Mouse (Mus musculus): Measurements from ENCODE around the gene Ctdsp1. TPM values are rescaled to one million over a fixed set of nuclear protein-coding genes. Genes with fewer than 3 reads are reported as not detected.

Ctdsp1 gene
- polyA plus RNA-seq, 1 experiment from 2014 or later = 42.0 TPM

DNA sequence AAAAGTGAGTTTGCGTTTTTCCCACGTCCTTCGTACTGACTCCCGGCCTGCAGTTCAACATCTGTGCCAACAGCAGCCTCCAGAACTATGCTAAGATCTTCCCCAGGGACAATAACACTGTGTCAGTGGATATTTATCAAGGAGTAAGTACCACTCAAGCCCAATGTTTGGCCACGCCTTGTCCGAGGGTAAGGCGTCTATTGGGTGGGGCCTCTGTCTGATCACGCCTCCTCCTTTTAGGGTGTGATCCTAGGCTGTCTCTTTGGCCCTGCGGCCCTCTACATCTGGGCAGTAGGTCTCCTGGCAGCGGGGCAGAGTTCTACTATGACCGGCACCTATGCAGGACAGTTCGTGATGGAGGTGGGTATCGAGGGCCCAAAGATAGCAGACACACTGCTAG is 7.9 kb upstream of the Ctdsp1 start:
- Histone ChIP-seq H3K9ac (no peak overlapping the region), H3K27me3 (replicated peaks) (no peaks in the 10 kb centered on the region), H3K36me3 (no peaks in the 10 kb centered on the region), H3K9me3 (replicated peaks) (no peaks in the 10 kb centered on the region), H3K4me1 (peaks cover 69% of the 10 kb centered on the region), H3K27ac (no peak overlapping the region), H3K4me2 (no peak overlapping the region), H3K4me3 (no peak overlapping the region)
- no peak for ATAC-seq
- WGBS (ENCODE audit: insufficient replicate concordance) = 71% methylated on average over 13 of the region's 13 CpGs

DNA sequence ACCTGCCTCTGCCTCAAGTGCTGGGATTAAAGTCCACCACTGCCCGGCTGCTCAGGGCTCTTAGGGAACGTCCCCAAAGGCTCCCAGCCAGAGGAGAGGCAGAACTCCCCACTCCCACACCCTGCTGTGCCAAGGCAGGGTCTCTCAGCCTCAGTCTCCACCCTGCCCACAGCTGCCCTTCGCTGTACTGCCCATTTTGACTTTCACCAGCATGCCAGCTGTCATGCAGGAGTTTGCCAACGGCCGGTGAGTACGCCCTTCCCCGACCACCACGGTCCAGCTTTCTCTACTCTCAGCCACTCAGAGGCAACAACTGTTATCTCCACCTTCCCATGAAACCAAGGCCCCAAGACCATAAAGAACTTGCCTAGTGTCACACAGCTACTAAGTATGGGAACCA is 6.8 kb upstream of the Ctdsp1 start:
- Histone ChIP-seq H3K9ac (no peak overlapping the region), H3K4me2 (no peak overlapping the region), H3K9me3 (replicated peaks) (no peaks in the 10 kb centered on the region), H3K36me3 (no peaks in the 10 kb centered on the region), H3K27ac (no peak overlapping the region), H3K27me3 (replicated peaks) (no peaks in the 10 kb centered on the region), H3K4me3 (no peak overlapping the region), H3K4me1 (peaks cover 74% of the 10 kb centered on the region)
- 72% methylated on average over 8 of the region's 8 CpGs for WGBS (ENCODE audit: insufficient replicate concordance)
- no peak for ATAC-seq

DNA sequence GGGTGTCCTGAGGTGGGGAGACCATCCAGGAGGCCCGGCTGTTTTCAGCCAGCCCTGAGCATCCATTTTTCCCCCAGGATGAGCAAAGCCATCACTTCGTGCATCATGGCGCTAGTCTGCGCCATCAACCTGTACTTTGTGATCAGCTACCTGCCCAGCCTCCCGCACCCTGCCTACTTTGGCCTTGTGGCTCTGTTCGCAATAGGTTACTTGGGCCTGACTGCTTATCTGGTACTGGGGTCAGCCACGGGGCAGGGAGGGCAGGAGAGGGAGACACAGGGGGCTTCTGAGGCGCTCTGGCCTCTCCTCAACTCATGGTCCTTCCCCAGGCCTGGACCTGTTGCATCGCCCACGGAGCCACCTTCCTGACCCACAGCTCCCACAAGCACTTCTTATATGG is 6.2 kb upstream of the Ctdsp1 start:
- H3K9me3 ChIP-seq (replicated peaks) = no peaks in the 10 kb centered on the region
- 79% methylated on average over 10 of the region's 10 CpGs for WGBS (ENCODE audit: insufficient replicate concordance)
- H3K9ac ChIP-seq = 0 out of 2 replicates have a peak overlapping the region, but pooled peaks have one; percentile 30
- no peaks in the 10 kb centered on the region for H3K27me3 ChIP-seq (replicated peaks)
- no peak overlapping the region for H3K4me2 ChIP-seq
- no peak for ATAC-seq
- H3K27ac ChIP-seq = no peak overlapping the region
- H3K4me1 ChIP-seq = peaks cover 74% of the 10 kb centered on the region
- no peak overlapping the region for H3K4me3 ChIP-seq
- no peaks in the 10 kb centered on the region for H3K36me3 ChIP-seq

DNA sequence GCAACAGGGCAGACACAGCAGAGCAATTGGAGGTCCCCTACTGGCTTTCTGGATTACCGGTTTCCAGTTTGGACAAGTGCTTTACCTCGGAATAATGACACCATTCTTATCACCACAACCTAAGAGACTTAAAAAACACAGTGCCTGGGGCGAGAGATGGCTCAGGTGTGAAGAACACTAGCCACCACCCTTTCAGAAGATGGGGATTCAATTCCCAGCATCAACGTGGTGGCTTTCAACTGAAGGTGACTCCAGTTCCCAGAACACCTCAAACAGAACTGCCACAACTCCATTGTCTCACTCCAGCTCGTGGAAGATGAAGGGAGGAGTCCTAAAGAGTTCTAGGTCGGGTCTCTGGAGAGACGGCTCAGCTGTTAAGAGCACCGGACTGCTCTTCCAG is 5.8 kb upstream of the Ctdsp1 start:
- Histone ChIP-seq H3K36me3 (no peaks in the 10 kb centered on the region), H3K9me3 (replicated peaks) (no peaks in the 10 kb centered on the region), H3K9ac (0 out of 2 replicates have a peak overlapping the region, but pooled peaks have one; percentile 30), H3K4me1 (peaks cover 77% of the 10 kb centered on the region), H3K4me2 (no peak overlapping the region), H3K4me3 (no peak overlapping the region), H3K27me3 (replicated peaks) (no peaks in the 10 kb centered on the region), H3K27ac (no peak overlapping the region)
- 78% methylated on average over 8 of the region's 8 CpGs for WGBS (ENCODE audit: insufficient replicate concordance)
- ATAC-seq = no peak

DNA sequence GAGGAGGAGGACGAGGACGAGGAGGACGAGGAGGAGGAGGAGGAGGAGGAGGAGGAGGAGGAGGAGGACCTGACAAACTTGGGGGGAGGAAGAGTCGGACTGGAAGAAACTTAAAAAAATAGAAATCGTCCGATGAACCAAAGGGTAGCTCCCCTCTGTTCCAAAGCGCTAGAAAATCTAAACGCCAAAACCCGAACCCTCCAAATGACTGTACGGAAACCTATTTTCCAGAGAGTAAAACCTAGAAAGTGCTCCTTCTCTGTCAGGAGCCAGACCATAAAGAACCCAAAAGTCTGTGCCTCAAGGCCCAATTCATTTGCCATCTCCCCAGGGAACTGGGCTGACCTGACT is 5.0 kb upstream of the Ctdsp1 start:
- H3K4me2 ChIP-seq = peak overlapping the region; percentile 70
- H3K36me3 ChIP-seq = no peaks in the 10 kb centered on the region
- peaks cover 81% of the 10 kb centered on the region for H3K4me1 ChIP-seq
- H3K9me3 ChIP-seq (replicated peaks) = no peaks in the 10 kb centered on the region
- H3K9ac ChIP-seq = peak overlapping the region; percentile 79
- 52% methylated on average over 7 of the region's 10 CpGs for WGBS (ENCODE audit: insufficient replicate concordance)
- peak overlapping the region; percentile 91 for H3K27ac ChIP-seq
- H3K4me3 ChIP-seq = peak overlapping the region; percentile 71
- H3K27me3 ChIP-seq (replicated peaks) = no peaks in the 10 kb centered on the region
- no peak for ATAC-seq

DNA sequence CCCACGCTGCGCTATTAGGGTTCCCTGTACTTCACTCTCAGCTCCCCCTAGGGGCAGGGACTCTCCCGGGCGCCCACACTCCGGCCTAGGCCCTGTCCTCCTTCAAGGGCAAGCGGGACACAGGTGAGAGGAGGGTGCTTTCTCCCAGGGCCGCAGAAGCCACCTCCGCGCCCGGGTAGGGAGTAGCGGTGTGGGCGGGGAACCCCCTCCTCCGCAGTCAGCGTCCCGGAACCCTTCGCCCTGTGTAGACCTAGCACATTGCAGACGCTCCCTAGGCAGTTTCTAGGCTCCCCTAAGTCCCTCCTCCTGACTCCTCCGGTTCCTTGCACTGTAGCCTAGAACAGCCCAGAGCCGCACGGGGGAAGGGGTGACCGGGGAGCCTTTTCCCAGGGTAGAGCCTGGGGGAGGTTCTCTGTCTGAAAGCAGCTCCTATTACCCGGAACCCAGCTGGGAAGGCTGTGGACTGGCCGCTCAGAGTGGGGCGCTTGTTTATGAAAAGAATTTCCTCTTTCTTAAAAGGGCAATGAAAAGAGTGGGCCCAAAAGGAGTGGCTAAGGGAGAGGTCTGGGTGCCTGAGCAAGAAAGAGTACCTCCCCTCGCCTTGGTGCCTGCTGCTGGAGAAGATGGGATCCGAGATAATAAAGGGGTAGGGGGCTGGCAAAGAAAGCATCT is 4.5 kb upstream of the Ctdsp1 start:
- Histone ChIP-seq H3K9me3 (replicated peaks) (no peaks in the 10 kb centered on the region), H3K4me1 (peaks cover 75% of the 10 kb centered on the region), H3K36me3 (no peaks in the 10 kb centered on the region), H3K4me2 (peak overlapping the region; percentile 70), H3K4me3 (peak overlapping the region; percentile 71), H3K27me3 (replicated peaks) (no peaks in the 10 kb centered on the region), H3K9ac (peak overlapping the region; percentile 79), H3K27ac (peak overlapping the region; percentile 91)
- WGBS (ENCODE audit: insufficient replicate concordance) = under 1% methylated on average over 26 of the region's 26 CpGs
- peak; percentile 85 for ATAC-seq

DNA sequence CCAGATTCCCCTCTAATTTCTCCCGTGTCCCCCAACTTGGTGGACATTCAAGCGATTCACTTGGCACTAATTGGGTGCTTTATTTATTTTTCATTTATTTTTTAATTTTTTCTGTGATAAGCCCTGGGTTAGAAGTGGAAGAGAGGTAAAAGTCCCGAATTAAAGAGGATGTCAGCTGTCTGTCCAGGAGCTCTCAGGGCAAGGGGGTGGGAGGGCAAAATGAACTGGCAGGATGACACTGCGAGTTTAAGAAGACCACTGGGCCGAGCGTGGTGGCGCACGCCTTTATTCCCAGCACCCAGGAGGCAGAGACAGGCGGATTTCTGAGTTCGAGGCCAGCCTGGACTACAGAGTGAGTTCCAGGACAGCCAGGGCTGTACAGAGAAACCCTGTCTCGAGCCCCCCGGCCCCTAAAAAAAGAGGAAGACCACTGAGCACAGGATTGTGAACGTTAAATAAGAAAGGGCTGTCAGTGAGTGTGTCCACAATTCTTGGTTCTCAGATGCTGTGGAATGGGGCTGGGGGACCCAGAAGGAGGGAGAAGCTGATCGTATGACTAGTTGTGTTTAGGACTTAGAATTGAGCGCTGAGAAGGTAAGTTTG is 3.8 kb upstream of the Ctdsp1 start:
- Histone ChIP-seq H3K4me3 (peak overlapping the region; percentile 71), H3K27me3 (replicated peaks) (no peaks in the 10 kb centered on the region), H3K9me3 (replicated peaks) (no peaks in the 10 kb centered on the region), H3K4me1 (peaks cover 74% of the 10 kb centered on the region), H3K27ac (peak overlapping the region; percentile 91), H3K9ac (peak overlapping the region; percentile 79), H3K4me2 (peak overlapping the region; percentile 70), H3K36me3 (no peaks in the 10 kb centered on the region)
- no peak for ATAC-seq
- 36% methylated on average over 15 of the region's 15 CpGs for WGBS (ENCODE audit: insufficient replicate concordance)

DNA sequence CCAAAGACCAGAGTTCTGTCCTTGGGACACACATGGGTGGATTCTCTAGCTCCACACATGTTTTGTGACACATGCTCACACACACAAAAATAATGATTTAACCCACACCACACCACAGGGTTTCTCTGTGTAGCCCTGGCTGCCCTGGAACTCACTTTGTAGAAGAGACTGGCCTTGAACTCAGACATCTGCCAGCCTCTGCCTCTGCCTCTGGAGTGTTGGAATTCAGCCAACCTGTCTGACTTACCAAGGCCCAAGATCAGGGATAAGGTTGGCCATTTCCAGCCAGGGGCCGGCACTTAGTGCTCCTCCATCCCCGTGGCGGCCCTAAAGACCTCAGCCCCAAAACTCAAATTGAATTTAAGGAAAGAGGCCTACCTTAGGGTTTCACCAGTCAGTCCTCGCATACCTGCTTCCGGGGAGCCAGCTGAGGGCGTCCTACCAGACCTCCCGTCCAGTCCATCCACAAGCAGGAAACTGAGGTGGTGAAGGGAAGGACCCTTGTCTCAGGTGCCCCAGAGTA is 2.9 kb upstream of the Ctdsp1 start:
- Histone ChIP-seq H3K27me3 (replicated peaks) (no peaks in the 10 kb centered on the region), H3K27ac (peak overlapping the region; percentile 10; the same call in 1 of the 2 replicates), H3K36me3 (peaks cover 5% of the 10 kb centered on the region), H3K4me2 (no peak overlapping the region), H3K4me1 (peaks cover 79% of the 10 kb centered on the region), H3K4me3 (no peak overlapping the region), H3K9ac (no peak overlapping the region), H3K9me3 (replicated peaks) (no peaks in the 10 kb centered on the region)
- no peak for ATAC-seq
- 80% methylated on average over 7 of the region's 7 CpGs for WGBS (ENCODE audit: insufficient replicate concordance)

DNA sequence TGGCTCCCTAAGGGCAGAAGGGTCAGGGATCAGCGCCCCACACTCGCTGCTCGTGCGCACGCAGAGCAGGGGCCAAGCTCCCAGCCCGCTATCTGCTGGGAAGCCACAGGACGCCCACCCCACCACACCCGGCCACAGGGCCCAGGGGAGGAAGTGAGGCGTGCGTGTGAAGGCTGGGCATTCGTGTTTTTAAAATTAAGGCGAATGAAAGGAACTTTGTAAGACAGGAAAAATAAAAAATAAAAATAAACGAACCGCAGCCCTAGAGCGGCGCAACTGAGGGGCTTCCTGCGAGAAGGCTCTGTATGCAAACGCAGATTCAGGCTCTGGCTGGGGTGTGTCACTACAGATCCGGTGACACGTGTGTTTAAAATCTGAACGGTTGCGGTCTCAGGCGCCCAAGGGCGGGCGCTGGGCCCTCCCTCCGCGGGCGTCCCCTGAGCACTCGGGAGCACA is 1.4 kb upstream of the Ctdsp1 start:
- Histone ChIP-seq H3K36me3 (peaks cover 19% of the 10 kb centered on the region), H3K4me3 (peak overlapping the region; percentile 98), H3K27me3 (replicated peaks) (no peaks in the 10 kb centered on the region), H3K27ac (peak overlapping the region; percentile 97), H3K9ac (peak overlapping the region; percentile 52), H3K4me2 (peak overlapping the region; percentile 92), H3K4me1 (peaks cover 80% of the 10 kb centered on the region), H3K9me3 (replicated peaks) (no peaks in the 10 kb centered on the region)
- peak; percentile 10; the same call in 1 of the 2 replicates for ATAC-seq
- 1% methylated on average over 29 of the region's 29 CpGs for WGBS (ENCODE audit: insufficient replicate concordance)

DNA sequence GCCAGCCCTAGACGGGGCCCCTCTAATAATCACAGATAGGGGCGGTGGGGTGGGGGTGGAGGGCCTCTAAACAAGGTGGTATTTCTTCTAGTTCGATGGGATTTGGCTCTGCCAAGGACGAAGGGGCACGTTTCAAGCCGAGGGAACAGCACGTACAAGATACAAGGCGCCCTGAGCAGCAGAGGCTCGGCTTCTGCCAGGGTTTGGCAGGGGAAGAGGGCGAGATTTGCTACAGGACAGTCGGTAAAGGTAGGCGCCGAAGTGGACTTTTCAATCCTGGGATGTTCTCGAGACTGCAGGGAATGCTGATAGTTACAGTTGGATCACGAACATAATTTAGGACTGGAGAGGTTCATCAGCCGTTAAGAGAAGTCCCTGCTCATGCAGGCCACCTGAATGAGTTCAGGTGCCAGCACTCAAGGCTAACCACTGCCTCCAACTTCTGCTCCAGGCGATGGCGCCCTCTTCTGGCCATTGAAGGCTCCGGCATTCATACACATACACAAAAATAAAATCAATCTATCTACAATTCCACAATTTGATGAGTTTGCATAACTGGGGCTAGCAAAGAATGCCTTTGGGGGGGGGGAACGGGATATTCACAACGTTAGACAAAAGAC is 912 bp upstream of the Ctdsp1 start:
- Histone ChIP-seq H3K36me3 (peaks cover 24% of the 10 kb centered on the region), H3K27me3 (replicated peaks) (no peaks in the 10 kb centered on the region), H3K4me3 (peak overlapping the region; percentile 98), H3K27ac (peak overlapping the region; percentile 97), H3K9me3 (replicated peaks) (no peaks in the 10 kb centered on the region), H3K4me2 (peak overlapping the region; percentile 92), H3K9ac (peak overlapping the region; percentile 100), H3K4me1 (peaks cover 80% of the 10 kb centered on the region)
- no peak for ATAC-seq
- WGBS (ENCODE audit: insufficient replicate concordance) = 5% methylated on average over 21 of the region's 21 CpGs

DNA sequence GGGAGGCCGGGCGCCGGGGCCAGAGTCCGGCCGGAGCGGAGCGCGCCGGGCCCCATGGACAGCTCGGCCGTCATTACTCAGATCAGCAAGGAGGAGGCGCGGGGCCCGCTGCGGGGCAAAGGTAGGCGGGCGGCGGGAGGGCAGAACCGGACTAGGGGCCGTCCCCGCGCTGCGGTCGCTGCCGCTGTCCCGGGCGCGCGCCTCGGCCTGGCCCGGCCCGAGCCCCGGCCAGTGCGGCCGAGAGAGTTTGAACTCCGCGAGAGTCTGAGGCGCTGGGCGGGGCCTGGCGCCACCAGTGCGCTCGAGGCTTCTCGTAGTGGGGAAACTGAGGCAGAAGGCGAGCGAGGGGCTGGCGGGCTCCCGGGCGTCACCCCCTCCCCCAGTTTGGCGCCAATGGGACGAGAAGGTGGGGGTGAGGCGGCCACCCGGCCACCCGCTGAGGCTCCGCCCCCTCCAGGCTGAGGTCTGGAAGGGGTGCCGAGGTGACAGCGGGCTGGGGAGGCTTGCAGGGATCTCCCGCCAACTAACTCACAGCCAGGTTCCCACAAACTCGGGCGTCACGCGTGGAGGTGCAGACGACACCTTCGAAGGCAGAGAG is 634 bp downstream of the Ctdsp1 start:
- Histone ChIP-seq H3K4me1 (peaks cover 82% of the 10 kb centered on the region), H3K4me2 (peak overlapping the region; percentile 92)
- under 1% methylated on average over 53 of the region's 63 CpGs for WGBS (ENCODE audit: insufficient replicate concordance)

More for the DNA sequence above, 634 bp downstream of the Ctdsp1 start:
- H3K27ac ChIP-seq = peak overlapping the region; percentile 97
- H3K36me3 ChIP-seq = peaks cover 31% of the 10 kb centered on the region
- ATAC-seq = peak; percentile 51
- no peaks in the 10 kb centered on the region for H3K27me3 ChIP-seq (replicated peaks)
- no peaks in the 10 kb centered on the region for H3K9me3 ChIP-seq (replicated peaks)
- peak overlapping the region; percentile 100 for H3K9ac ChIP-seq
- peak overlapping the region; percentile 98 for H3K4me3 ChIP-seq
